Mouse (Mus musculus) stomach, embryonic 14.5 days (tissue): ENCODE data around the gene Pou1f1. TPM values are rescaled to one million over a fixed set of nuclear protein-coding genes. Genes with fewer than 3 reads are reported as not detected.

Experiments used
- ATAC-seq: fragments of 200-750 bp; cut with Nextera tagmentation; 2 replicates; pipeline ENCODE4 v1.8.0; 2017; ENCODE audit warnings: low read depth, moderate TSS enrichment; ENCODE audit not compliant: insufficient number of reproducible peaks, insufficient read depth, low FRiP score
- H3K27ac ChIP-seq: fragments of 300-500 bp; sonication (generic); 2 replicates; pipeline ENCODE4 v1.5.1; 2014; ENCODE audit warnings: mild to moderate bottlenecking, low read length, moderate library complexity, mixed read lengths
- H3K27me3 ChIP-seq: fragments of 300-500 bp; sonication (generic); 2 replicates; pipeline ENCODE4 v1.6.1; 2014; ENCODE audit warnings: low read length, control low read depth, mixed read lengths; ENCODE audit not compliant: control insufficient read depth, insufficient read depth
- H3K36me3 ChIP-seq: fragments of 300-500 bp; sonication (generic); 2 replicates; pipeline ENCODE4 v1.6.1; 2014; ENCODE audit warnings: mild to moderate bottlenecking, control low read depth, low read length, moderate library complexity, mixed read lengths; ENCODE audit not compliant: control insufficient read depth, insufficient read depth
- H3K4me1 ChIP-seq: fragments of 300-500 bp; sonication (generic); 2 replicates; pipeline ENCODE4 v1.6.1; 2014; ENCODE audit warnings: low read length, control low read depth, mixed read lengths; ENCODE audit not compliant: control insufficient read depth, insufficient read depth
- H3K4me2 ChIP-seq: fragments of 300-500 bp; sonication (generic); replicated peaks from 2 replicates; pipeline ENCODE4 v1.6.1; 2014; ENCODE audit warnings: low read depth, low read length, control low read depth
- H3K4me3 ChIP-seq: fragments of 300-500 bp; sonication (generic); 2 replicates; pipeline ENCODE4 v1.5.1; 2014; ENCODE audit warnings: low read depth, low read length, control low read depth
- H3K9ac ChIP-seq: fragments of 300-500 bp; sonication (generic); replicated peaks from 2 replicates; pipeline ENCODE4 v1.6.1; 2014; ENCODE audit warnings: low read depth, mild to moderate bottlenecking, control low read depth, low read length, moderate library complexity, mixed read lengths
- H3K9me3 ChIP-seq: fragments of 300-500 bp; sonication (generic); 2 replicates; pipeline ENCODE4 v1.6.1; 2016; ENCODE audit warnings: low read depth, low read length, control low read depth; ENCODE audit not compliant: control insufficient read depth
- WGBS: fragments of 180-500 bp; shearing (Covaris S2); extraction: QIAGEN DNeasy Blood & Tissue Kit; methylation state at CpG from one replicate; pipeline ENCODE4 v1.1.7; 2014; 5-methylcytosine and 5-hydroxymethylcytosine counted together
- polyA plus RNA-seq: library from polyadenylated mRNA; unstranded; fragments of >200 nt; fragmentation: Nextera tagmentation; extraction: Ambion mirVana; gene quantifications from 2 replicates; pipeline ENCODE4 v1.2.1, GENCODE M21; 2014

The Pou1f1 gene
- polyA plus RNA-seq, 1 experiment from 2014 or later = not detected

- no peak overlapping the region for H3K9ac ChIP-seq
- H3K4me3 ChIP-seq = no peak overlapping the region
- H3K36me3 ChIP-seq = no peaks in the 10 kb centered on the region
- H3K27ac ChIP-seq = no peak overlapping the region
- ATAC-seq = 0 out of 2 replicates have a peak, but pooled peaks have one; percentile 42
- no peak overlapping the region for H3K4me2 ChIP-seq
- no peaks in the 10 kb centered on the region for H3K27me3 ChIP-seq
- peaks cover 5% of the 10 kb centered on the region; the same call in 1 of the 2 replicates for H3K4me1 ChIP-seq
- WGBS = 68% methylated on average over 2 of the region's 2 CpGs
- H3K9me3 ChIP-seq = peaks cover 4% of the 10 kb centered on the region; the same call in 1 of the 2 replicates
Measured at GRCm38 (mm10) chr16:65559591-65559990, 39.3 kb downstream of the Pou1f1 start.

DNA sequence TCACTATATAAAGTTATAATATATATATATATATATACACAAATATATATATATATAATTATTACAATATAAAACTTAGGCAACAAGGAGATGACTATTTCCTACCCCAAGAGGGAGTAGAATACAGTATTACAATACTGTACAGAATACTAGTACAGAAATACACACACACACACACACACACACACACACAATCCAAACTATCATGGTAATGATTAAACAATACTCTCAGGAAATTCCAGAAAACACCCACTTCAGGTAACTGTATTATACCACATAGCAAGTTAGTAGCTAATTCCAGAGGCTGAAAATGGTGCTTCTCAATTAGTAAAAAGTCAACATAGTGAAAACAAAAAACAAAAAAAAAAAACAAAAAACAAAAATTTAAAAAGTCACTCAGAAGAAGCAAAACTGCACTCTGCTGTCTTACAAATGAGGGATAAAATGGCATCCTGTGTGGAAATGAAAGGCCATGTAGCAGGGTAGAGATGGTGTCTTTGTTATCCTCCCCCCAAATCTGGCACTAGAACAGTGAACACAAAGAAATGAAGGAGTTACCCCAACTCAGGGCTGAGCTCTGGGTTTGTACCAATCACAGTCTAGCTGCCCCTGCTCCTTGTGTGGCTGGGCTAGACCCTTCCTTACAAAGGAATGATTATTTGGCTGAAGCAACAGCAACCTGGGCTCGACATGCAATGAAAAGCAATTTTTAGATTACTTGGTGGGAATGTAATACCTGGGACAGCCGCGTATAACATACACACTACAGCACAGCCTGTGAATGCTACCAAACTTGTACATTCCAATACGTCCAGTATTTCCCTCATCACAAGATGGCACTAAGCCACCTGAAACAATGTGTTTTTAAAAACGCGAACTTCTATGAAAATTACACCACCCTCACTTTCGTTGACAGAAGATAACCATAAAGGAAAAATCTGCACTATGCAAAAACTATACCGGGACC lies 41.0 kb downstream of the Pou1f1 start:
- 10% methylated on average over 8 of the region's 8 CpGs for WGBS
- no peaks in the 10 kb centered on the region for H3K27me3 ChIP-seq
- no peak overlapping the region; the same call in 1 of the 2 replicates for H3K27ac ChIP-seq
- H3K4me2 ChIP-seq = peak overlapping the region; percentile 72
- peak overlapping the region; percentile 92 for H3K4me3 ChIP-seq
- ATAC-seq = 0 out of 2 replicates have a peak, but pooled peaks have one; percentile 12
- H3K9ac ChIP-seq = peak overlapping the region; percentile 72
- peaks cover 4% of the 10 kb centered on the region; the same call in 1 of the 2 replicates for H3K9me3 ChIP-seq
- no peaks in the 10 kb centered on the region for H3K36me3 ChIP-seq
- peaks cover 5% of the 10 kb centered on the region; the same call in 1 of the 2 replicates for H3K4me1 ChIP-seq

GRCm38 (mm10) chr16:65561963-65562863 lies 41.9 kb downstream of the Pou1f1 start, which contains the start of gene Chmp2b:
TSS of gene Chmp2b (minus strand) at chr16:65562726.
- peak; percentile 91 for ATAC-seq
- H3K27me3 ChIP-seq = no peaks in the 10 kb centered on the region
- peak within 1 kb of the TSS; percentile 72 for H3K4me2 ChIP-seq
- peaks cover 4% of the 10 kb centered on the region; the same call in 1 of the 2 replicates for H3K9me3 ChIP-seq
- H3K4me1 ChIP-seq = peaks cover 5% of the 10 kb centered on the region; the same call in 1 of the 2 replicates
- no peaks in the 10 kb centered on the region for H3K36me3 ChIP-seq
- H3K4me3 ChIP-seq = peak within 1 kb of the TSS; percentile 92
- H3K9ac ChIP-seq = peak within 1 kb of the TSS; percentile 72
- H3K27ac ChIP-seq = peak within 1 kb of the TSS; percentile 66
- under 1% methylated on average over 68 of the region's 69 CpGs for WGBS

DNA sequence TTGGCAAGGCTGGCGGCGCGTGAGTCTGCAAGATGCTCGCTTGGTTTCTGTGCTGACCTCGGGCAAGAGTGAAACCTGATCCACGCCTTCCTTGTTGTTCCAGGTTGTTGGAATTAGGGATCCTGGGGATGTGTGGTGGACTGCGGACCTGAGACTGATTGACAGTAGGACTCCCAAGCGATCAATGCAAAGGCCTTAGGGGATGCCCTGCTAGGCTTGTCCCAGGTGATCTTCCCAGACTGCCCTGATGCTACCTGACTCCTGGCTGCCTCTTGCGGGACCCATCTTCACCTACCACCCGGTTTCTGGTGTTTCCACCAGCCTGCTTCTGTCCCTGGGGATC lies 42.5 kb downstream of the Pou1f1 start:
- H3K9ac ChIP-seq = peak overlapping the region; percentile 72
- peak overlapping the region; percentile 92 for H3K4me3 ChIP-seq
- no peak overlapping the region for H3K27ac ChIP-seq
- no peaks in the 10 kb centered on the region for H3K27me3 ChIP-seq
- H3K4me1 ChIP-seq = peaks cover 5% of the 10 kb centered on the region; the same call in 1 of the 2 replicates
- ATAC-seq = 0 out of 2 replicates have a peak, but pooled peaks have one; percentile 11
- no peaks in the 10 kb centered on the region for H3K36me3 ChIP-seq
- H3K9me3 ChIP-seq = peaks cover 4% of the 10 kb centered on the region; the same call in 1 of the 2 replicates
- peak overlapping the region; percentile 72 for H3K4me2 ChIP-seq
- WGBS = under 1% methylated on average over 10 of the region's 10 CpGs

DNA sequence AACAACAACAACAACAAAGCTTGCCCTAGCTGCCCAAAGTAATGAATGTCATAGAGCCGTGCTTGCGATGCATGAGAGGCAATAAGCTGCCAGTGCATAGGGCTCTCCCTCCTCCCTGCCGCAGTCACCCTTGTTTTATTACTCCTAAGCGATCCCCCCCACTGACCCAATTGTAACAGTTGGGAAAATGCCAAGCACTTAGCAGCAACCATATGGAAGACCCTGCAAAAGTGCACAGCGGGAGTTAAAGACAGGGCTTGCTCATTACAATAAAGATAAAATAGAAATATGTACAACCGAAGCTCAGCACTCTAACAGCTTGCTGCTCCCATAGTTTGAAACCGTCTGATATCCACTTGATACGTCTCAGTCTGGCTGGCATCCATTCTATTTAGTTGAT lies 44.0 kb downstream of the Pou1f1 start:
- peaks cover 5% of the 10 kb centered on the region; the same call in 1 of the 2 replicates for H3K4me1 ChIP-seq
- 70% methylated on average over 8 of the region's 8 CpGs for WGBS
- no peaks in the 10 kb centered on the region for H3K36me3 ChIP-seq
- no peak overlapping the region for H3K9ac ChIP-seq
- H3K4me2 ChIP-seq = no peak overlapping the region
- no peaks in the 10 kb centered on the region for H3K9me3 ChIP-seq
- H3K4me3 ChIP-seq = no peak overlapping the region
- no peak overlapping the region for H3K27ac ChIP-seq
- ATAC-seq = no peak
- no peaks in the 10 kb centered on the region for H3K27me3 ChIP-seq

- Histone ChIP-seq H3K4me3 (no peak overlapping the region), H3K27ac (no peak overlapping the region), H3K36me3 (no peaks in the 10 kb centered on the region), H3K4me1 (peaks cover 5% of the 10 kb centered on the region; the same call in 1 of the 2 replicates), H3K4me2 (no peak overlapping the region), H3K9ac (no peak overlapping the region), H3K9me3 (no peaks in the 10 kb centered on the region), H3K27me3 (no peaks in the 10 kb centered on the region)
- WGBS = 77% methylated on average over 1 of the region's 1 CpGs
- ATAC-seq = no peak
Measured at GRCm38 (mm10) chr16:65564951-65565350, 44.6 kb downstream of the Pou1f1 start.

- H3K4me2 ChIP-seq = no peak overlapping the region
- no peak overlapping the region for H3K9ac ChIP-seq
- no peak overlapping the region for H3K27ac ChIP-seq
- H3K27me3 ChIP-seq = no peaks in the 10 kb centered on the region
- no peak overlapping the region for H3K4me3 ChIP-seq
- no peak for ATAC-seq
- no peaks in the 10 kb centered on the region for H3K36me3 ChIP-seq
- no peaks in the 10 kb centered on the region for H3K9me3 ChIP-seq
- H3K4me1 ChIP-seq = no peaks in the 10 kb centered on the region
- WGBS = 74% methylated on average over 4 of the region's 4 CpGs
Measured at GRCm38 (mm10) chr16:65568853-65569252, 48.5 kb downstream of the Pou1f1 start.
